Mouse (Mus musculus) neural tube, embryonic 13.5 days (tissue): ENCODE results near the gene Arhgap45. TPM values are rescaled to one million over a fixed set of nuclear protein-coding genes. Genes with fewer than 3 reads are reported as not detected.
"Not testable (repeated sequence)": the region's sequence is repeated elsewhere in the genome, so short reads cannot be mapped to it uniquely, and the experiment has no call there.

Experiments used
- ATAC-seq: fragments of 200-750 bp; cut with Nextera tagmentation; 2 replicates; pipeline ENCODE4 v1.8.0; 2017; ENCODE audit warnings: low read depth, mild to moderate bottlenecking, moderate TSS enrichment, moderate library complexity
- H3K27ac ChIP-seq: fragments of 300-500 bp; sonication (generic); replicated peaks from 2 replicates; pipeline ENCODE4 v1.5.1; 2015; ENCODE audit warnings: moderate library complexity, mild to moderate bottlenecking, inconsistent platforms
- H3K27me3 ChIP-seq: fragments of 300-500 bp; sonication (generic); 2 replicates; pipeline ENCODE4 v1.6.1; 2015; ENCODE audit warnings: mild to moderate bottlenecking, inconsistent platforms
- H3K36me3 ChIP-seq: fragments of 300-500 bp; sonication (generic); 2 replicates; pipeline ENCODE4 v1.6.1; 2015; ENCODE audit warnings: mild to moderate bottlenecking, inconsistent platforms
- H3K4me1 ChIP-seq: fragments of 300-500 bp; sonication (generic); replicated peaks from 2 replicates; pipeline ENCODE4 v1.6.1; 2015; ENCODE audit warnings: inconsistent platforms
- H3K4me2 ChIP-seq: fragments of 300-500 bp; sonication (generic); 2 replicates; pipeline ENCODE4 v1.6.1; 2015; ENCODE audit warnings: inconsistent platforms, mild to moderate bottlenecking, moderate library complexity
- H3K4me3 ChIP-seq: fragments of 300-500 bp; sonication (generic); 2 replicates; pipeline ENCODE4 v1.5.1; 2015; ENCODE audit warnings: mild to moderate bottlenecking, inconsistent platforms
- H3K9ac ChIP-seq: fragments of 300-500 bp; sonication (generic); 2 replicates; pipeline ENCODE4 v1.6.1; 2015; ENCODE audit warnings: moderate library complexity, mild to moderate bottlenecking, inconsistent platforms
- H3K9me3 ChIP-seq: fragments of 300-500 bp; sonication (generic); 2 replicates; pipeline ENCODE4 v1.6.1; 2016; ENCODE audit warnings: inconsistent platforms
- WGBS: fragments of 180-500 bp; shearing (Covaris S2); methylation state at CpG from one replicate; pipeline ENCODE4 v1.1.7; 2015; 5-methylcytosine and 5-hydroxymethylcytosine counted together
- polyA plus RNA-seq: library from polyadenylated mRNA; unstranded; fragments of >200 nt; fragmentation: Nextera tagmentation; extraction: Ambion mirVana; gene quantifications from 2 replicates; pipeline ENCODE4 v1.2.1, GENCODE M21; 2015

Gene Arhgap45
- polyA plus RNA-seq, 1 experiment from 2014 or later = 2.4 TPM

- peak; percentile 97 for ATAC-seq
- Histone ChIP-seq H3K27ac (peak overlapping the region; percentile 98), H3K4me1 (peaks cover 30% of the 10 kb centered on the region), H3K36me3 (peaks cover 28% of the 10 kb centered on the region), H3K27me3 (no peaks in the 10 kb centered on the region), H3K9ac (peak overlapping the region; percentile 98), H3K9me3 (no peaks in the 10 kb centered on the region), H3K4me2 (peak overlapping the region; percentile 67), H3K4me3 (peak overlapping the region; percentile 91)
- under 1% methylated on average over 47 of the region's 47 CpGs for WGBS
Measured at GRCm38 (mm10) chr10:80053259-80053780, 36.9 kb downstream of the Arhgap45 start.

GRCm38 (mm10) chr10:80053831-80054815 is 37.7 kb downstream of the Arhgap45 start:
- peaks cover 35% of the 10 kb centered on the region for H3K36me3 ChIP-seq
- peaks cover 26% of the 10 kb centered on the region for H3K4me1 ChIP-seq
- peak; percentile 44 for ATAC-seq
- peak overlapping the region; percentile 98 for H3K9ac ChIP-seq
- peak overlapping the region; percentile 91 for H3K4me3 ChIP-seq
- no peaks in the 10 kb centered on the region for H3K9me3 ChIP-seq
- H3K27me3 ChIP-seq = no peaks in the 10 kb centered on the region
- peak overlapping the region; percentile 98 for H3K27ac ChIP-seq
- peak overlapping the region; percentile 67 for H3K4me2 ChIP-seq
- WGBS = 2% methylated on average over 77 of the region's 77 CpGs

- WGBS = 27% methylated on average over 3 of the region's 3 CpGs
- Histone ChIP-seq H3K4me3 (peak overlapping the region; percentile 91), H3K4me2 (peak overlapping the region; percentile 67), H3K9ac (peak overlapping the region; percentile 98), H3K36me3 (peaks cover 41% of the 10 kb centered on the region), H3K27ac (peak overlapping the region; percentile 98; the same call in 1 of the 2 replicates), H3K4me1 (peaks cover 26% of the 10 kb centered on the region)
- H3K27me3 ChIP-seq, H3K9me3 ChIP-seq, ATAC-seq: not testable (repeated sequence)
Measured at GRCm38 (mm10) chr10:80054911-80055310, 38.5 kb downstream of the Arhgap45 start.

- Histone ChIP-seq H3K9me3 (no peaks in the 10 kb centered on the region), H3K4me1 (peaks cover 26% of the 10 kb centered on the region), H3K27me3 (no peaks in the 10 kb centered on the region), H3K9ac (peak overlapping the region; percentile 98), H3K27ac (no peak overlapping the region), H3K36me3 (peaks cover 46% of the 10 kb centered on the region), H3K4me3 (peak overlapping the region; percentile 91), H3K4me2 (peak overlapping the region; percentile 67)
- WGBS = 78% methylated on average over 5 of the region's 5 CpGs
- ATAC-seq = no peak
Measured at GRCm38 (mm10) chr10:80055364-80055763, 38.9 kb downstream of the Arhgap45 start.

GRCm38 (mm10) chr10:80055891-80056290 is 39.4 kb downstream of the Arhgap45 start:
- H3K4me3 ChIP-seq = peak overlapping the region; percentile 91; the same call in 1 of the 2 replicates

GRCm38 (mm10) chr10:80056506-80056905 is 40.1 kb downstream of the Arhgap45 start:
- Histone ChIP-seq H3K9ac (no peak overlapping the region), H3K36me3 (peaks cover 56% of the 10 kb centered on the region), H3K4me2 (no peak overlapping the region), H3K9me3 (no peaks in the 10 kb centered on the region), H3K4me3 (no peak overlapping the region), H3K4me1 (peaks cover 26% of the 10 kb centered on the region), H3K27me3 (no peaks in the 10 kb centered on the region), H3K27ac (no peak overlapping the region)
- ATAC-seq = no peak
- WGBS = 94% methylated on average over 4 of the region's 4 CpGs

More at GRCm38 (mm10) chr10:80055891-80056290, 39.4 kb downstream of the Arhgap45 start:
- no peak for ATAC-seq
- WGBS = 88% methylated on average over 9 of the region's 10 CpGs
- H3K4me1 ChIP-seq = peaks cover 26% of the 10 kb centered on the region
- H3K27ac ChIP-seq = no peak overlapping the region
- 0 out of 2 replicates have a peak overlapping the region, but pooled peaks have one; percentile 98 for H3K9ac ChIP-seq
- no peaks in the 10 kb centered on the region for H3K9me3 ChIP-seq
- H3K4me2 ChIP-seq = peak overlapping the region; percentile 67; the same call in 1 of the 2 replicates
- peaks cover 49% of the 10 kb centered on the region for H3K36me3 ChIP-seq
- H3K27me3 ChIP-seq = no peaks in the 10 kb centered on the region

- Histone ChIP-seq H3K27me3 (no peaks in the 10 kb centered on the region), H3K9ac (0 out of 2 replicates have a peak overlapping the region, but pooled peaks have one; percentile 8), H3K4me3 (no peak overlapping the region), H3K27ac (no peak overlapping the region), H3K4me1 (peaks cover 26% of the 10 kb centered on the region), H3K4me2 (no peak overlapping the region), H3K9me3 (no peaks in the 10 kb centered on the region), H3K36me3 (peaks cover 61% of the 10 kb centered on the region)
- WGBS = 90% methylated on average over 27 of the region's 27 CpGs
- ATAC-seq = no peak
Measured at GRCm38 (mm10) chr10:80056976-80057682, 40.7 kb downstream of the Arhgap45 start.

GRCm38 (mm10) chr10:80057683-80058326 is 41.4 kb downstream of the Arhgap45 start:
- Histone ChIP-seq H3K4me3 (no peak overlapping the region), H3K27me3 (no peaks in the 10 kb centered on the region), H3K4me2 (no peak overlapping the region), H3K4me1 (peaks cover 27% of the 10 kb centered on the region), H3K27ac (no peak overlapping the region), H3K36me3 (peaks cover 68% of the 10 kb centered on the region), H3K9ac (0 out of 2 replicates have a peak overlapping the region, but pooled peaks have one; percentile 36), H3K9me3 (no peaks in the 10 kb centered on the region)
- WGBS = 77% methylated on average over 30 of the region's 30 CpGs
- ATAC-seq = no peak

GRCm38 (mm10) chr10:80063104-80063503 is 46.7 kb downstream of the Arhgap45 start:
- WGBS = 76% methylated on average over 5 of the region's 5 CpGs

GRCm38 (mm10) chr10:80063877-80064650 is 47.6 kb downstream of the Arhgap45 start:
- H3K4me2 ChIP-seq = no peak overlapping the region
- H3K9me3 ChIP-seq = no peaks in the 10 kb centered on the region
- no peaks in the 10 kb centered on the region for H3K27me3 ChIP-seq
- H3K36me3 ChIP-seq = peaks cover 70% of the 10 kb centered on the region
- ATAC-seq = 0 out of 2 replicates have a peak, but pooled peaks have one; percentile 34
- H3K27ac ChIP-seq = peak overlapping the region; percentile 57
- peak overlapping the region; percentile 43; the same call in 1 of the 2 replicates for H3K9ac ChIP-seq
- H3K4me3 ChIP-seq = no peak overlapping the region
- H3K4me1 ChIP-seq = peaks cover 18% of the 10 kb centered on the region; the same call in 1 of the 2 replicates
- 71% methylated on average over 23 of the region's 23 CpGs for WGBS

More at GRCm38 (mm10) chr10:80063104-80063503, 46.7 kb downstream of the Arhgap45 start:
- Histone ChIP-seq H3K27me3 (no peaks in the 10 kb centered on the region), H3K4me2 (no peak overlapping the region), H3K9ac (peak overlapping the region; percentile 43; the same call in 1 of the 2 replicates), H3K36me3 (peaks cover 79% of the 10 kb centered on the region), H3K4me3 (no peak overlapping the region), H3K9me3 (no peaks in the 10 kb centered on the region), H3K4me1 (peaks cover 18% of the 10 kb centered on the region; the same call in 1 of the 2 replicates), H3K27ac (peak overlapping the region; percentile 57)
- ATAC-seq = peak; percentile 30; the same call in 1 of the 2 replicates
